Mouse (Mus musculus) limb, embryonic 13.5 days (tissue): ENCODE measurements around the gene Tekt1. TPM values are rescaled to one million over a fixed set of nuclear protein-coding genes. Genes with fewer than 3 reads are reported as not detected.

Experiments used
- microRNA-seq: library from miRNA; unstranded; fragments of <30 nt; microRNA quantifications from one replicate; pipeline ENCODE4, GENCODE M21; 2016
- polyA plus RNA-seq: library from polyadenylated mRNA; unstranded; fragments of >200 nt; fragmentation: Nextera tagmentation; extraction: Ambion mirVana; gene quantifications from 2 replicates; pipeline ENCODE4 v1.2.1, GENCODE M21; 2015

The Tekt1 gene
- polyA plus RNA-seq, 1 experiment from 2014 or later = 3.2 TPM

Small RNA genes within 50 kb of the gene (microRNA-seq; reads per million reads assigned to microRNA genes)
- gene Mir6338 = not detected

Other genes starting within 250 kb of the Tekt1 start
- 0.08 and 0.14 TPM in 2 replicates for gene Pitpnm3, start 226.7 kb downstream of the Tekt1 start, polyA plus RNA-seq
- 0.84 and 1.1 TPM in 2 replicates for gene Gm43951, start 155.6 kb downstream of the Tekt1 start, polyA plus RNA-seq
- 18.1 and 18.3 TPM in 2 replicates for gene 4933427D14Rik, start 155.0 kb downstream of the Tekt1 start, polyA plus RNA-seq
- 229 and 230 TPM in 2 replicates for gene Txndc17, start 154.9 kb downstream of the Tekt1 start, polyA plus RNA-seq
- gene Med31, start 146.8 kb downstream of the Tekt1 start, polyA plus RNA-seq = 48.9 and 49.6 TPM in 2 replicates
- 0.18 and 0.84 TPM in 2 replicates for gene Slc13a5, start 95.2 kb downstream of the Tekt1 start, polyA plus RNA-seq
- gene Xaf1, start 60.8 kb downstream of the Tekt1 start, polyA plus RNA-seq = 2.4 and 2.5 TPM in 2 replicates
- not detected in 2 replicates for gene Fbxo39, start 48.0 kb downstream of the Tekt1 start, polyA plus RNA-seq
- gene Smtnl2, start 49.3 kb upstream of the Tekt1 start, polyA plus RNA-seq = 38.3 and 41.5 TPM in 2 replicates
- 0.74 and 0.92 TPM in 2 replicates for gene Ggt6, start 73.1 kb upstream of the Tekt1 start, polyA plus RNA-seq
- gene Mybbp1a, start 78.9 kb upstream of the Tekt1 start, polyA plus RNA-seq = 159 and 164 TPM in 2 replicates
- 2.1 and 2.3 TPM in 2 replicates for gene Spns2, start 127.5 kb upstream of the Tekt1 start, polyA plus RNA-seq
- gene Spns3, start 188.1 kb upstream of the Tekt1 start, polyA plus RNA-seq = 0.14 and 0.20 TPM in 2 replicates
- 80.2 and 84.5 TPM in 2 replicates for gene Ube2g1, start 244.8 kb upstream of the Tekt1 start, polyA plus RNA-seq